Mouse (Mus musculus) liver, embryonic 13.5 days (tissue): ENCODE measurements around the gene Tas2r136. TPM values are rescaled to one million over a fixed set of nuclear protein-coding genes. Genes with fewer than 3 reads are reported as not detected.

Experiments used
- ATAC-seq: fragments of 200-750 bp; cut with Nextera tagmentation; 2 replicates; pipeline ENCODE4 v1.8.0; 2017; ENCODE audit warnings: low read depth, mild to moderate bottlenecking, moderate number of reproducible peaks, moderate library complexity
- DNase-seq: peaks from one replicate; pipeline ENCODE4 v3.0.0; 2022
- H3K27ac ChIP-seq: fragments of 300-500 bp; sonication (generic); 2 replicates; pipeline ENCODE4 v1.5.1; 2015; ENCODE audit warnings: moderate library complexity, mild to moderate bottlenecking, inconsistent platforms
- H3K27me3 ChIP-seq: fragments of 300-500 bp; sonication (generic); 2 replicates; pipeline ENCODE4 v1.6.1; 2015; ENCODE audit warnings: mild to moderate bottlenecking, inconsistent platforms
- H3K36me3 ChIP-seq: fragments of 300-500 bp; sonication (generic); 2 replicates; pipeline ENCODE4 v1.6.1; 2015; ENCODE audit warnings: mild to moderate bottlenecking, inconsistent platforms
- H3K4me1 ChIP-seq: fragments of 300-500 bp; sonication (generic); replicated peaks from 2 replicates; pipeline ENCODE4 v1.6.1; 2015; ENCODE audit warnings: inconsistent platforms
- H3K4me2 ChIP-seq: fragments of 300-500 bp; sonication (generic); 2 replicates; pipeline ENCODE4 v1.6.1; 2015; ENCODE audit warnings: inconsistent platforms, mild to moderate bottlenecking, moderate library complexity
- H3K4me3 ChIP-seq: fragments of 300-500 bp; sonication (generic); replicated peaks from 2 replicates; pipeline ENCODE4 v1.5.1; 2015; ENCODE audit warnings: mild to moderate bottlenecking, inconsistent platforms
- H3K9ac ChIP-seq: fragments of 300-500 bp; sonication (generic); 2 replicates; pipeline ENCODE4 v1.6.1; 2015; ENCODE audit warnings: mild to moderate bottlenecking, inconsistent platforms
- H3K9me3 ChIP-seq: fragments of 300-500 bp; sonication (generic); replicated peaks from 2 replicates; pipeline ENCODE4 v1.6.1; 2016; ENCODE audit warnings: inconsistent platforms
- WGBS: fragments of 180-500 bp; shearing (Covaris S2); methylation state at CpG from one replicate; pipeline ENCODE4 v1.1.7; 2015; ENCODE audit not compliant: insufficient replicate concordance; 5-methylcytosine and 5-hydroxymethylcytosine counted together
- polyA plus RNA-seq: library from polyadenylated mRNA; unstranded; fragments of >200 nt; fragmentation: Nextera tagmentation; extraction: Ambion mirVana; gene quantifications from 2 replicates; pipeline ENCODE4 v1.2.1, GENCODE M21; 2015

Gene Tas2r136
- polyA plus RNA-seq = not detected in 2 replicates

GRCm38 (mm10) chr6:132778062-132778461, at the start of gene Tas2r136:
Gene Tas2r136, minus strand, starts transcription at chr6:132778162.
- no peak within 1 kb of the TSS for H3K4me2 ChIP-seq
- no peaks in the 10 kb centered on the region for H3K9me3 ChIP-seq
- no peak within 1 kb of the TSS for H3K9ac ChIP-seq
- H3K4me3 ChIP-seq = no peak within 1 kb of the TSS
- no peaks in the 10 kb centered on the region for H3K36me3 ChIP-seq
- H3K27me3 ChIP-seq = no peaks in the 10 kb centered on the region
- no peak within 1 kb of the TSS for H3K27ac ChIP-seq
- ATAC-seq (no peak), DNase-seq (no peak)
- no peaks in the 10 kb centered on the region for H3K4me1 ChIP-seq

GRCm38 (mm10) chr6:132802518-132802917, 24.6 kb upstream of the Tas2r136 start, which contains the start of gene Tas2r117:
Gene Tas2r117, plus strand, starts transcription at chr6:132802818.
- Histone ChIP-seq H3K27ac (no peak within 1 kb of the TSS), H3K4me3 (no peak within 1 kb of the TSS), H3K27me3 (no peaks in the 10 kb centered on the region), H3K9ac (no peak within 1 kb of the TSS), H3K4me2 (no peak within 1 kb of the TSS), H3K4me1 (no peaks in the 10 kb centered on the region), H3K36me3 (no peaks in the 10 kb centered on the region), H3K9me3 (no peaks in the 10 kb centered on the region)
- ATAC-seq (no peak), DNase-seq (no peak)
- WGBS = 63% methylated on average over 1 of the region's 1 CpGs

- Histone ChIP-seq H3K9ac (no peak overlapping the region), H3K27me3 (no peaks in the 10 kb centered on the region), H3K36me3 (no peaks in the 10 kb centered on the region), H3K4me1 (no peaks in the 10 kb centered on the region), H3K27ac (no peak overlapping the region), H3K4me3 (no peak overlapping the region), H3K4me2 (no peak overlapping the region), H3K9me3 (no peaks in the 10 kb centered on the region)
- no peak for ATAC-seq
- WGBS = 36% methylated on average over 1 of the region's 1 CpGs
- no peak for DNase-seq
Measured at GRCm38 (mm10) chr6:132795393-132795792, 17.4 kb upstream of the Tas2r136 start.

GRCm38 (mm10) chr6:132761831-132762230, 16.1 kb downstream of the Tas2r136 start, which contains the start of gene Tas2r102:
Gene Tas2r102, plus strand, starts transcription at chr6:132762131.
- no peak for ATAC-seq
- no peaks in the 10 kb centered on the region for H3K36me3 ChIP-seq

GRCm38 (mm10) chr6:132754430-132754829, 23.5 kb downstream of the Tas2r136 start, which contains the start of gene Tas2r124:
Gene Tas2r124, plus strand, starts transcription at chr6:132754730.
- DNase-seq (no peak), ATAC-seq (no peak)
- Histone ChIP-seq H3K36me3 (no peaks in the 10 kb centered on the region), H3K4me3 (no peak within 1 kb of the TSS), H3K4me1 (no peaks in the 10 kb centered on the region), H3K9ac (no peak within 1 kb of the TSS), H3K9me3 (no peaks in the 10 kb centered on the region), H3K27me3 (no peaks in the 10 kb centered on the region), H3K27ac (no peak within 1 kb of the TSS), H3K4me2 (no peak within 1 kb of the TSS)
- 55% methylated on average over 1 of the region's 1 CpGs for WGBS

More at GRCm38 (mm10) chr6:132761831-132762230, 16.1 kb downstream of the Tas2r136 start, which contains the start of gene Tas2r102:
- no peak for DNase-seq
- Histone ChIP-seq H3K9me3 (no peaks in the 10 kb centered on the region), H3K27me3 (no peaks in the 10 kb centered on the region), H3K4me2 (no peak within 1 kb of the TSS), H3K4me1 (no peaks in the 10 kb centered on the region), H3K27ac (no peak within 1 kb of the TSS), H3K4me3 (no peak within 1 kb of the TSS), H3K9ac (no peak within 1 kb of the TSS)
- 73% methylated on average over 2 of the region's 2 CpGs for whole genome bisulfite sequencing

- H3K4me2 ChIP-seq = no peak overlapping the region
- no peak overlapping the region for H3K27ac ChIP-seq
- no peaks in the 10 kb centered on the region for H3K27me3 ChIP-seq
- no peak for ATAC-seq
- no peaks in the 10 kb centered on the region for H3K9me3 ChIP-seq
- no peak for DNase-seq
- 66% methylated on average over 2 of the region's 2 CpGs for WGBS
- no peaks in the 10 kb centered on the region for H3K36me3 ChIP-seq
- H3K4me3 ChIP-seq = no peak overlapping the region
- H3K4me1 ChIP-seq = no peaks in the 10 kb centered on the region
- H3K9ac ChIP-seq = no peak overlapping the region
Measured at GRCm38 (mm10) chr6:132750206-132750605, 27.8 kb downstream of the Tas2r136 start.

GRCm38 (mm10) chr6:132737935-132738334, 40.0 kb downstream of the Tas2r136 start, which contains the start of gene Tas2r115:
Gene Tas2r115, minus strand, starts transcription at chr6:132738035.
- H3K4me2 ChIP-seq = no peak within 1 kb of the TSS
- H3K27me3 ChIP-seq = no peaks in the 10 kb centered on the region
- no peak within 1 kb of the TSS for H3K4me3 ChIP-seq
- ATAC-seq (no peak), DNase-seq (no peak)
- no peak within 1 kb of the TSS for H3K27ac ChIP-seq
- no peaks in the 10 kb centered on the region for H3K36me3 ChIP-seq
- H3K9me3 ChIP-seq = no peaks in the 10 kb centered on the region
- no peaks in the 10 kb centered on the region for H3K4me1 ChIP-seq
- WGBS = 48% methylated on average over 2 of the region's 2 CpGs
- no peak within 1 kb of the TSS for H3K9ac ChIP-seq

Other genes starting within 250 kb of the Tas2r136 start
- not detected in 2 replicates for gene Prh1, start 208.4 kb downstream of the Tas2r136 start, polyA plus RNA-seq
- gene Prp2, start 182.2 kb downstream of the Tas2r136 start, polyA plus RNA-seq = not detected in 2 replicates
- not detected in 2 replicates for gene A630073D07Rik, start 126.6 kb downstream of the Tas2r136 start, polyA plus RNA-seq
- not detected in 2 replicates for gene Tas2r120, start 121.2 kb downstream of the Tas2r136 start, polyA plus RNA-seq
- gene Tas2r121, start 77.2 kb downstream of the Tas2r136 start, polyA plus RNA-seq = not detected in 2 replicates
- not detected in 2 replicates for gene Tas2r122, start 66.2 kb downstream of the Tas2r136 start, polyA plus RNA-seq
- gene Tas2r115, start 40.1 kb downstream of the Tas2r136 start, polyA plus RNA-seq = not detected in 2 replicates
- not detected in 2 replicates for gene Tas2r124, start 23.4 kb downstream of the Tas2r136 start, polyA plus RNA-seq
- gene Tas2r102, start 16.0 kb downstream of the Tas2r136 start, polyA plus RNA-seq = not detected in 2 replicates
- gene Tas2r117, start 24.7 kb upstream of the Tas2r136 start, polyA plus RNA-seq = not detected in 2 replicates
- not detected in 2 replicates for gene Tas2r123, start 69.0 kb upstream of the Tas2r136 start, polyA plus RNA-seq
- gene Tas2r116, start 77.3 kb upstream of the Tas2r136 start, polyA plus RNA-seq = not detected in 2 replicates
- gene Tas2r110, start 89.8 kb upstream of the Tas2r136 start, polyA plus RNA-seq = not detected in 2 replicates
- gene Tas2r113, start 114.8 kb upstream of the Tas2r136 start, polyA plus RNA-seq = not detected in 2 replicates
- gene Tas2r125, start 131.5 kb upstream of the Tas2r136 start, polyA plus RNA-seq = not detected in 2 replicates
- gene Tas2r129, start 172.9 kb upstream of the Tas2r136 start, polyA plus RNA-seq = not detected in 2 replicates
- not detected in 2 replicates for gene Tas2r131, start 179.8 kb upstream of the Tas2r136 start, polyA plus RNA-seq
- not detected in 2 replicates for gene Tas2r109, start 202.8 kb upstream of the Tas2r136 start, polyA plus RNA-seq